Comparison of ENCODE assay signal across 9 mouse cellular contexts in genomic region chr12:52910819-52911218, GRCm38 (mm10).
DNase-seq lines count a peak whose midpoint lies in the region; ATAC-seq and TF ChIP-seq lines count a peak whose summit lies in the region.
"Had no signal": no experiment of that assay in that cellular context is flagged by ENCODE, and none has a peak within 500 bp of the region (broad histone marks: within the 10 kb centered on the region; RNA-seq: fewer than 3 reads in every experiment).

No protein-coding gene starts in this region.

- WGBS in intestine, postnatal 0 days: 11% methylated on average over 8 of the region's 8 CpGs
- WGBS in intestine, embryonic 16.5 days: 11% methylated on average over 8 of the region's 8 CpGs

- H3K27ac ChIP-seq in intestine, postnatal 0 days (ENCODE audit: low read depth, low read length): no peak overlapping the region
- no peak overlapping the region for H3K27ac ChIP-seq in intestine, embryonic 16.5 days (ENCODE audit: low read length)
- no peak overlapping the region for H3K27ac ChIP-seq in cortical plate, adult 2 months (ENCODE audit: insufficient read depth, low read length)

- intact Hi-C loops in heart, postnatal 36 days (cut with DNase I): loop anchor here (2.0 to 10.0 kb wide), 4 partner anchors 344 to 1646 kb away; no protein-coding TSS in a partner anchor
- intact Hi-C loops in left cerebral cortex, postnatal 25 days (cut with DNase I): loop anchor here (5.0 to 10.0 kb wide), 2 partner anchors 344 to 1151 kb away; no protein-coding TSS in a partner anchor

- peak; percentile 93 for TF ChIP-seq CTCF in intestine, postnatal 0 days (IDR thresholded peaks at IDR 0.05; ENCODE audit: low read depth)
- peak; percentile 92 for TF ChIP-seq CTCF in cortical plate, adult 2 months (IDR thresholded peaks at IDR 0.05; ENCODE audit: extremely low read depth, insufficient read depth, low read length)

- no peak for TF ChIP-seq POLR2A in cortical plate, adult 2 months (IDR thresholded peaks at IDR 0.05; ENCODE audit: extremely low read depth, insufficient read depth, low read length)

- DNase-seq in adrenal gland, adult (ENCODE audit: inconsistent age in 2 of 2, low spot score in 1 of 2): peak; percentile 62 to 88
- peak; percentile 73 to 81 for DNase-seq in heart, postnatal 36 days
- peak; percentile 74 to 79 for DNase-seq in left cerebral cortex, postnatal 25 days (ENCODE audit: low spot score in 2 of 2)
- peak; percentile 69 for DNase-seq in naive thymus-derived CD4-positive, alpha-beta T cell, adult 2 months (ENCODE audit: low read depth)
- peak; percentile 65 for DNase-seq in thymus, postnatal 0 days (ENCODE audit: low spot score)

- H3K9ac ChIP-seq in intestine, postnatal 0 days (ENCODE audit: low read depth, low read length): no peak overlapping the region
- no peak overlapping the region for H3K9ac ChIP-seq in intestine, embryonic 16.5 days (ENCODE audit: low read depth, low read length)

- H3K36me3 ChIP-seq in intestine, postnatal 0 days (ENCODE audit: control insufficient read depth, insufficient read depth): no peaks in the 10 kb centered on the region
- no peaks in the 10 kb centered on the region for H3K36me3 ChIP-seq in intestine, embryonic 16.5 days (ENCODE audit: control insufficient read depth, insufficient read depth, low read length)

- H3K4me1 ChIP-seq in intestine, postnatal 0 days (replicated peaks; ENCODE audit: control insufficient read depth, insufficient read depth, low read length): no peaks in the 10 kb centered on the region
- H3K4me1 ChIP-seq in intestine, embryonic 16.5 days (ENCODE audit: control insufficient read depth, insufficient read depth, low read length): no peaks in the 10 kb centered on the region
- no peaks in the 10 kb centered on the region for H3K4me1 ChIP-seq in cortical plate, adult 2 months (ENCODE audit: control insufficient read depth, insufficient read depth, low read length)

- no peaks in the 10 kb centered on the region for H3K9me3 ChIP-seq in intestine, postnatal 0 days (ENCODE audit: control insufficient read depth)
- H3K9me3 ChIP-seq in intestine, embryonic 16.5 days (ENCODE audit: control insufficient read depth, low read length): no peaks in the 10 kb centered on the region

- ATAC-seq in intestine, postnatal 0 days: no peak
- ATAC-seq in intestine, embryonic 16.5 days: no peak

- H3K4me3 ChIP-seq in intestine, postnatal 0 days (ENCODE audit: low read depth, low read length): no peak overlapping the region
- no peak overlapping the region for H3K4me3 ChIP-seq in intestine, embryonic 16.5 days (ENCODE audit: low read length)
- H3K4me3 ChIP-seq in cortical plate, adult 2 months (ENCODE audit: insufficient read depth, low read length): no peak overlapping the region
- H3K4me3 ChIP-seq: erythroblast, embryonic 14.5 days had no signal

- peak overlapping the region; percentile 32; the same call in 1 of the 2 replicates for H3K4me2 ChIP-seq in intestine, postnatal 0 days (replicated peaks; ENCODE audit: low read depth)
- H3K4me2 ChIP-seq in intestine, embryonic 16.5 days (ENCODE audit: low read depth, low read length): no peak overlapping the region

- no peaks in the 10 kb centered on the region for H3K27me3 ChIP-seq in intestine, postnatal 0 days (replicated peaks; ENCODE audit: control insufficient read depth, insufficient read depth, low read length)
- H3K27me3 ChIP-seq in intestine, embryonic 16.5 days (replicated peaks; ENCODE audit: control insufficient read depth, insufficient read depth, low read length): no peaks in the 10 kb centered on the region
